8 mouse cellular contexts compared by ENCODE assay signal in genomic region chr2:165889266-165889665, GRCm38 (mm10). TPM values are rescaled to one million over a fixed set of nuclear protein-coding genes. Genes with fewer than 3 reads are reported as not detected.
DNase-seq lines count a peak whose midpoint lies in the region; ATAC-seq and TF ChIP-seq lines count a peak whose summit lies in the region.

No protein-coding gene starts in this region.

- H3K9ac ChIP-seq in liver, embryonic 12.5 days = peak overlapping the region; percentile 85
- H3K9ac ChIP-seq in stomach, postnatal 0 days (ENCODE audit: low read length) = peak overlapping the region; percentile 23; the same call in 1 of the 2 replicates

- H3K4me2 ChIP-seq in liver, embryonic 12.5 days = peak overlapping the region; percentile 85
- no peak overlapping the region for H3K4me2 ChIP-seq in stomach, postnatal 0 days (replicated peaks; ENCODE audit: low read depth)

- H3K9me3 ChIP-seq in erythroblast, embryonic 14.5 days (ENCODE audit: control insufficient read depth, low read length) = no peaks in the 10 kb centered on the region
- H3K9me3 ChIP-seq in liver, embryonic 12.5 days (replicated peaks) = no peaks in the 10 kb centered on the region
- H3K9me3 ChIP-seq in stomach, postnatal 0 days (ENCODE audit: control insufficient read depth, low read length) = no peaks in the 10 kb centered on the region

- no peak for ATAC-seq in erythroblast, adult 5-6 weeks (replicated peaks; ENCODE audit: low FRiP score, poor library complexity, severe bottlenecking)
- ATAC-seq in liver, embryonic 12.5 days = no peak
- no peak for ATAC-seq in stomach, postnatal 0 days (ENCODE audit: low FRiP score, low TSS enrichment)
- ATAC-seq in megakaryocyte progenitor cell, adult 5-6 weeks (replicated peaks; ENCODE audit: poor library complexity) = no peak

- no peaks in the 10 kb centered on the region for H3K27me3 ChIP-seq in erythroblast, embryonic 14.5 days (ENCODE audit: control insufficient read depth)
- no peaks in the 10 kb centered on the region for H3K27me3 ChIP-seq in spleen, adult 2 months (ENCODE audit: control insufficient read depth, insufficient read depth, low read length)
- H3K27me3 ChIP-seq in liver, embryonic 12.5 days (replicated peaks) = no peaks in the 10 kb centered on the region
- no peaks in the 10 kb centered on the region for H3K27me3 ChIP-seq in stomach, postnatal 0 days (ENCODE audit: control insufficient read depth, insufficient read depth, low read length)

- TF ChIP-seq POLR2A in spleen, adult 2 months (IDR thresholded peaks at IDR 0.05; ENCODE audit: low read depth, low read length) = no peak

- 67% methylated on average over 7 of the region's 7 CpGs for WGBS in spleen, adult 2 months
- WGBS in liver, embryonic 12.5 days (ENCODE audit: insufficient replicate concordance) = 60% methylated on average over 7 of the region's 7 CpGs
- WGBS in stomach, postnatal 0 days = 50% methylated on average over 7 of the region's 7 CpGs

- peaks cover 75% of the 10 kb centered on the region for H3K4me1 ChIP-seq in erythroblast, embryonic 14.5 days (ENCODE audit: control insufficient read depth)
- H3K4me1 ChIP-seq in spleen, adult 2 months (ENCODE audit: control insufficient read depth, insufficient read depth, insufficient read length) = peaks cover 46% of the 10 kb centered on the region
- peaks cover 84% of the 10 kb centered on the region for H3K4me1 ChIP-seq in liver, embryonic 12.5 days
- H3K4me1 ChIP-seq in stomach, postnatal 0 days (replicated peaks; ENCODE audit: control insufficient read depth, insufficient read depth) = peaks cover 31% of the 10 kb centered on the region

- no peak for TF ChIP-seq CTCF in spleen, adult 2 months (IDR thresholded peaks at IDR 0.05; ENCODE audit: extremely low read depth, insufficient read depth, insufficient read length, insufficient replicate concordance)
- no peak for TF ChIP-seq CTCF in stomach, postnatal 0 days (IDR thresholded peaks at IDR 0.05; ENCODE audit: low read depth)

- H3K4me3 ChIP-seq in erythroblast, embryonic 14.5 days (replicated peaks) = peak overlapping the region; percentile 60
- H3K4me3 ChIP-seq in spleen, adult 2 months (ENCODE audit: extremely low read depth, insufficient read depth, insufficient read length) = no peak overlapping the region
- H3K4me3 ChIP-seq in liver, embryonic 12.5 days = no peak overlapping the region
- H3K4me3 ChIP-seq in stomach, postnatal 0 days (ENCODE audit: low read depth, low read length) = no peak overlapping the region

- no peak for TF ChIP-seq EP300 in stomach, postnatal 0 days (optimal IDR thresholded peaks at IDR 0.05)

- H3K27ac ChIP-seq in spleen, adult 2 months (ENCODE audit: insufficient read depth, low read length) = peak overlapping the region; percentile 87
- peak overlapping the region; percentile 100 for H3K27ac ChIP-seq in liver, embryonic 12.5 days
- H3K27ac ChIP-seq in stomach, postnatal 0 days (replicated peaks) = peak overlapping the region; percentile 100

- H3K36me3 ChIP-seq in erythroblast, embryonic 14.5 days (ENCODE audit: control insufficient read depth) = peaks cover 28% of the 10 kb centered on the region
- no peaks in the 10 kb centered on the region for H3K36me3 ChIP-seq in spleen, adult 2 months (ENCODE audit: control insufficient read depth, insufficient read depth, low read length)
- H3K36me3 ChIP-seq in liver, embryonic 12.5 days = no peaks in the 10 kb centered on the region
- H3K36me3 ChIP-seq in stomach, postnatal 0 days (ENCODE audit: control insufficient read depth, insufficient read depth, low read length) = no peaks in the 10 kb centered on the region

- DNase-seq in spleen, adult 2 months (ENCODE audit: low read depth in 1 of 2, low spot score in 2 of 2) = no peak
- DNase-seq in spleen, postnatal 14 days (ENCODE audit: low spot score in 2 of 2) = no peak
- DNase-seq in stomach, postnatal 0 days (ENCODE audit: low spot score) = no peak
- no peak for DNase-seq in adrenal gland, postnatal 14 days

RNA-seq across cellular contexts. Expression of gene Zmynd8, which starts 9.6 kb away (rescaled TPM):
- polyA plus RNA-seq in erythroblast, embryonic 14.5 days (2012) = 5.2 and 5.3 TPM in 2 replicates
- total RNA-seq in erythroblast, adult 5-6 weeks (2015; ENCODE audit: low replicate concordance) = 60.1 and 81.1 TPM in 2 replicates
- 83.9 and 95.3 TPM in 2 replicates for total RNA-seq in erythroblast, adult 5-6 weeks (2017; ENCODE audit: low replicate concordance)
- polyA plus RNA-seq in spleen, adult 2 months (2012; rRNA removed) = 25.0 and 25.4 TPM in 2 replicates
- 35.7 and 38.5 TPM in 2 replicates for polyA plus RNA-seq in liver, embryonic 12.5 days (2016; fragmentation: Nextera tagmentation; extraction: Ambion mirVana)
- 24.3 and 29.7 TPM in 2 replicates for polyA plus RNA-seq in stomach, postnatal 0 days (2015; fragmentation: Nextera tagmentation; extraction: Ambion mirVana)
- total RNA-seq in adrenal gland, postnatal 14 days (2021) = 45.8 and 59.2 TPM in 2 replicates
- total RNA-seq in megakaryocyte progenitor cell, adult 5-6 weeks (2015) = 44.6 and 49.9 TPM in 2 replicates
- total RNA-seq in megakaryocyte progenitor cell, adult 5-6 weeks (2017) = 32.1 and 35.8 TPM in 2 replicates
